Mouse (Mus musculus) kidney, postnatal 25 days (tissue): ENCODE results near the gene Slc16a10.

ENCODE experiments used
- DNase-seq, 2 experiments: peaks; one replicate each; pipeline ENCODE4 v3.0.0; 2021; ENCODE audit warnings: mixed read lengths in 2 of 2

The Slc16a10 gene

GRCm38 (mm10) chr10:40105174-40105573 is 36.9 kb downstream of the Slc16a10 start:
- no peak for DNase-seq

- peak; percentile 16 to 46 for DNase-seq
Measured at GRCm38 (mm10) chr10:40103790-40104189, 38.3 kb downstream of the Slc16a10 start.

- no peak for DNase-seq
Measured at GRCm38 (mm10) chr10:40102986-40103385, 39.1 kb downstream of the Slc16a10 start.

GRCm38 (mm10) chr10:40102166-40102565 is 39.9 kb downstream of the Slc16a10 start:
- DNase-seq = no peak

GRCm38 (mm10) chr10:40098441-40098840 is 43.6 kb downstream of the Slc16a10 start:
- DNase-seq = no peak

DNA sequence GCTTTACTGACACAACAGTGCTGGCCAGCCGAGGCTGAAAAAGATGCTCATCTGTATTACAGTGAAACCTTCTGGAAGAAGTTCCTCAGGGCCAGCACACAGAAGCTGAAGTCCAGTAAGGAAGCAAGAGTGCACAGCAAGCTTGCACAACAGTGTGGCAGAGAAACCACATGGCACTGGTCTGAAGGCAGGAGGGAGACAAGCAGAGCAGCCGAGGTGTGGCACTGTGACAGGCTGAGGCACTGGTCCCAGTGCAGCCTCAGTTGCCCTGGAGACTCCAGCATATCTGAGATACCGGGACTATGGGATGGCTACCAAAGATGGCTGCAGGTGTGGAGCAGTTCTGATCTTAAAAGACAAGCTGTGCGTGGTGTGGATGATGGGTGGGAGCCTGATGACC is 44.5 kb downstream of the Slc16a10 start:
- no peak for DNase-seq

GRCm38 (mm10) chr10:40094752-40095151 is 47.3 kb downstream of the Slc16a10 start:
- no peak for DNase-seq

- DNase-seq = no peak
Measured at GRCm38 (mm10) chr10:40093526-40093925, 48.5 kb downstream of the Slc16a10 start.

DNA sequence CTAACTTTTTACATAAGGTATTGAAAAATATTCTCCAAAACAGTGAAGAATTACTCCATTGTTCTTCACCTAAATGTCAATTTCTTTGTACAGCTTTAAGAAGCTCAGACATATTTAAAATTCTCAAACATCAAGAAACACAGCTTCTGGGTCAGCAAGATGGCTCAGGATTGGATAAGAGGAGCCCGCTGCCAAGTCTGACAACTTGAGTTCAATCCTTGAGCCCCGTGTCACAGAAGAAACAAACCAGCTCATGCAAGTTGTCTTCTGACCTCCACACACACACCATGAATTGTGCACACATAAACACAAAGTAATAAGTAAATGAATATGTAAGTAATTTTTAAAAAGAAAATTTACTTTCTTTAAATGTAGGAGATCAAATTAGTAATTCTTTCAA is 50.6 kb downstream of the Slc16a10 start:
- DNase-seq = no peak

DNA sequence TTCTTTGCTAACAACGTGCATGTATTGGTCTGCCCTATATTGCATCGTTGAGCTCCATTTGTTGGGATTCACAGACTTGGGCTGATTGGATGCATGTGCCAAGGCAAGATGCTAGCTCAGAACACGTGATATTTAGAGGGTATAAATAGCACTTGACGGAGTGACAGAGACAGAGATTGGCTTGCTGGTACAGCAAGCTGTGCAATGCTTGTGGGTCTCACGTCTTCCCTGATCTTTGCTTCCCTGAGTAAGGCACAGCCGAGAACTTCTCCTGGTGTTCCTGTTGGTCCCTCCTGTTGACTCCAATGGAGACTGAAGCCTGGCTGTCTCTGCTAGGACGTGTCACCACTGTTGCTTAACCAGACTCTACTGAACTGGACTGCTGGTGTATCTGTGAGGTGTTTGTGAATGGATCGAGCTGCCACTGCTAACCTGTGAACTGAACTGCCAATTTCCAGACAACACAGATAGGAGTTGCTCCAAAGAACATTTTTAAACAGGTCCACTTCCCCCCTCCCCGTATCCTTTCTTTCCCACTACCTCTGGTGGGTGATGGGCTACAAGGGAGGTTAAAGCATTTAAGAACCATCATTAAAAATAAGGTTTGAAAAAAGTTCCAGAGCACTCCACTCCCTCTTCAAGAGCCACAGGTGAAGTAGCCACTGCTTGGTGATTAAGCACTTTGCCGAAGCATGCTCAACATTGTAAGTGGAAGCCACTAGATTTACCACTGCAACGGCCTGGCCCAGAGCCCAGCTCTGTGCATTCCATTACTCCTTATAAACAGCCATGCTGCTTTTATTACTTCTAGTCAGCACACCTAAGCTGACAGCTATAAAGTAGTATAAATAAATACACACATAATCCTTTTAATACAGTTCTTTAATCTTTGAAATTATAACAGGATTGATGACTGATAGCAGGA is 51.3 kb downstream of the Slc16a10 start:
- DNase-seq = peak; percentile 80 to 83

DNA sequence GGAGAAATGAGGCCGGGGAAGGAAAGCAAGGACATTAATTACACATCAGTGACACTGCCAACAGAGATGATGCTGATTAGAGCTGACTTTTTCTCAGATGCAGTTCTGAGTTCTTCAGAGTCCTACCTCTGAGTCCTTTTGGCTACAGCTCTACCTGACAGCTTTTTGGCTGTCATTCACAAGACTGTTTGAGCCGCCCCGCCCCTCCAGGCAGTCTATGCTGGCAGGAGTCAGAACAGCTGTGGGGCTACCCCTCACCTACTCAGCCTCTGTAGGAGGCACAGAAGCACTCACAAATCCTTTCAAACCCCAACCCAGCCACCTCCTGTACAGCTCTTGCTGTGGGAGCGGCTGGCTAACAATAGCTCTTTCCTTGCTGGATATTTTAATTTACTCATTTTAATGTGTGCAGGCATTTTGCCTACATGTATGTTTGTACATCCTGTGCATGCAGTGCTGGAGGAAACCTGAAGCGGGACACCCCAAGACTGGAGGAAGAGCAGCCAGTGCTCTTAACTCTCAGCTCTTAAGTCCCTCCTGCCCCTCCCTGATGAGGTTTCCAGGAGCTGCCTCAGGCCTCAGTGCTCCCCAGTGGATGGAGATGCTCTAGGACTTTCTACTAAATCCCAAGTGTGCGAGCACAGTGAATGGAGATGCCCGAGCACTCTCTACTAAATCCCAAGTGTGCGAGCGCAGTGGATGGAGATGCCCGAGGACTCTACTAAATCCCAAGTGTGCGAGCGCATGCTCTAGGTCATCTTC is 57.5 kb downstream of the Slc16a10 start:
- peak in 1 of 2 experiments; percentile 50 for DNase-seq

DNA sequence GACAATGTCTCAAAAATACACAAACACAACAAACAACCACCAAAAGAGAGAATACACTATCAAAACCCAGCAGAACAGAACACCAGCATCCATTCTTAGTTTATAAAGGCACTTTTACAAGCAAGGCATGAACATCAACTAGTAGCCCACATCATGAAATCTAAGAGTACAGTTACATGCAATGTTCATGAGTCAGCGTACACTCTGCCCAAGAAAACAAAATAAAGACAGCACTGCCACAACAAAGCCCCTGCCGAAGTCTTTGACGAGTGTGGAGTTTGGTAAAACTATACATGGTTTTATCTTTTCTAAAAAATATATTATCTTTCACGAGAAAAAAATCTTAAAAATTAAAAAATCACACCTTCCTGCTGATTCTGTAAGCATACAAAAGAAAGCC is 58.5 kb downstream of the Slc16a10 start:
- no peak for DNase-seq

DNA sequence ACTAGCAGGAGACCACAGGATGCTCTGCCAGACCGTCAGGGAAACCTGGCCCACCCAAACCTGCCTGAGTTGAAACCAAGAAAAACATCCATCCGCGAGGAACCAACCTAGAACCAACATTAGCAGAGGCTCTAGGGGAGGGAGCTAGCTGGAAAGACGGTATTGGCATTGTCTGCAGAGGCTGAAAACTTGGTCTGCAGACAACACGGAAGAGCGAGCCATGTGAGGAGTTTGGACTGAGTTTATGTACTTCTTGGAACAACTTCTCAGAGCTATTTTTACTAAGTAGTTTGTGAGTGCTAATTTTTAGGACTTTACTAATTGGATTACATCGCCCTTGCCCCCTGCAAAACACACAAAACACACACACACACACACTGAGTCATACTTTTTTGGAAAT is 59.4 kb downstream of the Slc16a10 start:
- DNase-seq = no peak

GRCm38 (mm10) chr10:40080533-40080932 is 61.5 kb downstream of the Slc16a10 start:
- no peak for DNase-seq

GRCm38 (mm10) chr10:40079256-40079655 is 62.8 kb downstream of the Slc16a10 start:
- DNase-seq = no peak

GRCm38 (mm10) chr10:40077960-40078353 is 64.1 kb downstream of the Slc16a10 start:
- DNase-seq = no peak

GRCm38 (mm10) chr10:40077346-40077959 is 64.6 kb downstream of the Slc16a10 start:
- DNase-seq = peak; percentile 50 to 59

GRCm38 (mm10) chr10:40073608-40074007 is 68.5 kb downstream of the Slc16a10 start:
- no peak for DNase-seq

DNA sequence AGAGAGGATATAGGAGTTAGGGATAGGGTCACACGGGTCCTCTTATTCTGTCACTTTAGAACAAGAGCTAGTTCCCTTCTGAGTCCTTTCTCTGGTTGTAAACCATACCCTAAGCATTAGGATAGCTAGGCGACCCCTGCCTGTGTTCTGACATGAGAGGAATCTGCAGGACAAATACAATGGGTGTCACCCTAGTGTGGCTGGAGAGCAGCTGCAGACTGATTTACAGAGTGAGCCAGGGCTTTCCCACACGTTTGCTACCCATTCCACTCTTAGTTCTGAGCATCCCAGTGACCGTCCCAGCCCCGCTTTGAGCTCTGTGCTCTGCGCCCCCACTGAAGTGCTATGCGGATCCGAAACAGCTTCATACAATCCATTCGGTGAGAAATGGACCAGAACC is 71.4 kb downstream of the Slc16a10 start:
- no peak for DNase-seq

DNA sequence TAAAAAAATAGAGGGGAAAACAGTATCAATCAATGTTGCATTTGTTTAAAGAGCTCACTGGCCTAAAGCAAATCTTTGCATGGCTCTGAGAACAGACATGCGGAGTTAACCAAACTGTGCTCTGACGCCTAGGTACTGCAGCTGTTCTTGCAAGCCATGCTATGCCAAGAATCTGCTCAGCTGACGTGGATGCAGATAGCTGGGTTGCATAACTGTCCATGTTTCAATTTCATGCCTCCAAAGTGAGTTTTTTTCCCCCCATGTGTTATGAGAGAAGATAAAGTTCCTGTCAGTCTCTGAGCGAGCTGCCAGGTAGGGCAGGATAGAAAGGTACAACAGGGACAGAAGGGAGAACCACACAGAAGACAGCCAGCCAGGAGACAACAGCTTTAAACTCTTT is 72.8 kb downstream of the Slc16a10 start:
- DNase-seq = peak in 1 of 2 experiments; percentile 59

GRCm38 (mm10) chr10:40068595-40068994 is 73.5 kb downstream of the Slc16a10 start:
- DNase-seq = peak in 1 of 2 experiments; percentile 32

- no peak for DNase-seq
Measured at GRCm38 (mm10) chr10:40067529-40067928, 74.5 kb downstream of the Slc16a10 start.

- DNase-seq = no peak
Measured at GRCm38 (mm10) chr10:40067071-40067470, 75.0 kb downstream of the Slc16a10 start.
